Mouse (Mus musculus) midbrain, embryonic 11.5 days (tissue): ENCODE results near the gene Tuba8. TPM values are rescaled to one million over a fixed set of nuclear protein-coding genes. Genes with fewer than 3 reads are reported as not detected.

ENCODE experiments used
- ATAC-seq: fragments of 200-750 bp; cut with Nextera tagmentation; 2 replicates; pipeline ENCODE4 v1.8.0; 2017; ENCODE audit warnings: moderate TSS enrichment, moderate library complexity; ENCODE audit not compliant: low FRiP score
- DNase-seq: peaks from one replicate; pipeline ENCODE4 v3.0.0; 2015; ENCODE audit warnings: low spot score; ENCODE audit errors: missing footprints
- H3K27ac ChIP-seq: fragments of 300-500 bp; sonication (generic); 2 replicates; pipeline ENCODE4 v1.5.1; 2014; ENCODE audit warnings: low read depth, low read length
- H3K27me3 ChIP-seq: fragments of 300-500 bp; sonication (generic); 2 replicates; pipeline ENCODE4 v1.6.1; 2014; ENCODE audit warnings: mild to moderate bottlenecking, low read length, moderate library complexity, mixed read lengths; ENCODE audit not compliant: control insufficient read depth, insufficient read depth
- H3K36me3 ChIP-seq: fragments of 300-500 bp; sonication (generic); 2 replicates; pipeline ENCODE4 v1.6.1; 2014; ENCODE audit warnings: mild to moderate bottlenecking, low read length, moderate library complexity, mixed read lengths; ENCODE audit not compliant: control insufficient read depth, insufficient read depth
- H3K4me1 ChIP-seq: fragments of 300-500 bp; sonication (generic); 2 replicates; pipeline ENCODE4 v1.6.1; 2014; ENCODE audit warnings: low read length; ENCODE audit not compliant: control insufficient read depth, insufficient read depth
- H3K4me2 ChIP-seq: fragments of 300-500 bp; sonication (generic); 2 replicates; pipeline ENCODE4 v1.6.1; 2014; ENCODE audit warnings: mild to moderate bottlenecking, moderate library complexity
- H3K4me3 ChIP-seq: fragments of 300-500 bp; sonication (generic); 2 replicates; pipeline ENCODE4 v1.5.1; 2014; ENCODE audit warnings: low read depth, low read length
- H3K9ac ChIP-seq: fragments of 300-500 bp; sonication (generic); 2 replicates; pipeline ENCODE4 v1.6.1; 2014; ENCODE audit warnings: low read length
- H3K9me3 ChIP-seq: fragments of 300-500 bp; sonication (generic); 2 replicates; pipeline ENCODE4 v1.6.1; 2016; ENCODE audit warnings: low read length; ENCODE audit not compliant: control insufficient read depth
- whole genome bisulfite sequencing: fragments of 180-500 bp; shearing (Covaris S2); extraction: QIAGEN DNeasy Blood & Tissue Kit; methylation state at CpG from one replicate; pipeline ENCODE4 v1.1.7; 2014; 5-methylcytosine and 5-hydroxymethylcytosine counted together
- polyA plus RNA-seq: library from polyadenylated mRNA; unstranded; fragments of >200 nt; fragmentation: Nextera tagmentation; extraction: Ambion mirVana; gene quantifications from 2 replicates; pipeline ENCODE4 v1.2.1, GENCODE M21; 2014

Tuba8 gene
- polyA plus RNA-seq, 1 experiment from 2014 or later, result 0.51 TPM

- no peak overlapping the region for H3K4me2 ChIP-seq
- no peak overlapping the region for H3K9ac ChIP-seq
- ATAC-seq (no peak), DNase-seq (no peak)
- no peaks in the 10 kb centered on the region for H3K4me1 ChIP-seq
- H3K27me3 ChIP-seq, result no peaks in the 10 kb centered on the region
- no peak overlapping the region for H3K4me3 ChIP-seq
- 88% methylated on average over 8 of the region's 8 CpGs for WGBS
- H3K27ac ChIP-seq, result no peak overlapping the region
- H3K36me3 ChIP-seq, result no peaks in the 10 kb centered on the region
- H3K9me3 ChIP-seq, result no peaks in the 10 kb centered on the region
Measured at GRCm38 (mm10) chr6:121221876-121222597, 11.5 kb downstream of the Tuba8 start.

DNA sequence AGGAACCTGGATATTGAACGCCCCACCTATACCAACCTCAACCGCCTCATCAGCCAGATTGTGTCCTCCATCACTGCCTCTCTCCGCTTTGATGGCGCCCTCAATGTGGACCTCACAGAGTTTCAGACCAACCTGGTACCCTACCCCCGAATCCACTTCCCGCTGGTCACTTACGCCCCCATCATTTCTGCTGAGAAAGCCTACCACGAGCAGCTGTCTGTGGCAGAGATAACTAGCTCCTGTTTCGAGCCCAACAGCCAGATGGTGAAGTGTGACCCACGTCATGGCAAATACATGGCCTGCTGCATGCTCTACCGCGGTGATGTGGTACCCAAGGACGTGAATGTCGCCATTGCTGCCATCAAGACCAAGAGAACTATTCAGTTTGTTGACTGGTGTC is 12.5 kb downstream of the Tuba8 start:
- 94% methylated on average over 14 of the region's 14 CpGs for whole genome bisulfite sequencing

GRCm38 (mm10) chr6:121224067-121224466 is 13.6 kb downstream of the Tuba8 start:
- 71% methylated on average over 5 of the region's 5 CpGs for WGBS
- no peaks in the 10 kb centered on the region for H3K36me3 ChIP-seq
- H3K9me3 ChIP-seq, result no peaks in the 10 kb centered on the region
- H3K27me3 ChIP-seq, result no peaks in the 10 kb centered on the region
- ATAC-seq (no peak), DNase-seq (no peak)
- no peak overlapping the region for H3K4me3 ChIP-seq
- no peak overlapping the region for H3K27ac ChIP-seq
- H3K4me1 ChIP-seq, result no peaks in the 10 kb centered on the region
- H3K4me2 ChIP-seq, result no peak overlapping the region
- no peak overlapping the region for H3K9ac ChIP-seq

More for the DNA sequence above, 12.5 kb downstream of the Tuba8 start:
- Histone ChIP-seq H3K36me3 (no peaks in the 10 kb centered on the region), H3K9ac (no peak overlapping the region), H3K27me3 (no peaks in the 10 kb centered on the region), H3K4me2 (no peak overlapping the region), H3K9me3 (no peaks in the 10 kb centered on the region), H3K4me1 (no peaks in the 10 kb centered on the region), H3K27ac (no peak overlapping the region), H3K4me3 (no peak overlapping the region)
- no peak for DNase-seq
- no peak for ATAC-seq

- H3K27me3 ChIP-seq, result no peaks in the 10 kb centered on the region
- no peaks in the 10 kb centered on the region for H3K9me3 ChIP-seq
- H3K4me3 ChIP-seq, result no peak overlapping the region
- H3K36me3 ChIP-seq, result no peaks in the 10 kb centered on the region
- H3K4me2 ChIP-seq, result no peak overlapping the region
- no peak for DNase-seq
- ATAC-seq, result no peak
- H3K4me1 ChIP-seq, result no peaks in the 10 kb centered on the region
- H3K9ac ChIP-seq, result no peak overlapping the region
- H3K27ac ChIP-seq, result no peak overlapping the region
- WGBS, result 38% methylated on average over 6 of the region's 6 CpGs
Measured at GRCm38 (mm10) chr6:121224993-121225392, 14.5 kb downstream of the Tuba8 start.

DNA sequence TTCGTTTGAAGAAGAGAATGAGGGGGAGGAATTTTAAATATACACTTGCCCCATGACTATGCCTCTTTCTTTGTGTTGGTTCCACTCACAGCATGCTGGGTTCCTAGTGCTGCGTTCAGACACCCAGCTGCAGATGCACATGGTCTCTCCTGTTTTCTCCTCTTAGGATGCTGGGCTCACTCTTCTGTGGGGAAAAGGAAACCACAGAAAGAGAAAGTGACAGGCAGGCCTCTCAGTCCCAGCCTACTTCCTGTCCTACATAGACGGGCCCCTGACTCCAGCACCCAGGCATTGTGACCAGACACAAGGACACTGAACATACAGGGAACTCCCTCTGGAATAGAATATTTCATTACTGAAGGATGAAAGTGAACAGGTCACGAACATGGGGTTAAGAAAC is 15.5 kb downstream of the Tuba8 start:
- Histone ChIP-seq H3K36me3 (no peaks in the 10 kb centered on the region), H3K27ac (no peak overlapping the region), H3K4me2 (no peak overlapping the region), H3K4me1 (no peaks in the 10 kb centered on the region), H3K9me3 (no peaks in the 10 kb centered on the region), H3K27me3 (no peaks in the 10 kb centered on the region), H3K4me3 (no peak overlapping the region), H3K9ac (no peak overlapping the region)
- ATAC-seq (no peak), DNase-seq (no peak)
- 66% methylated on average over 4 of the region's 4 CpGs for WGBS

DNA sequence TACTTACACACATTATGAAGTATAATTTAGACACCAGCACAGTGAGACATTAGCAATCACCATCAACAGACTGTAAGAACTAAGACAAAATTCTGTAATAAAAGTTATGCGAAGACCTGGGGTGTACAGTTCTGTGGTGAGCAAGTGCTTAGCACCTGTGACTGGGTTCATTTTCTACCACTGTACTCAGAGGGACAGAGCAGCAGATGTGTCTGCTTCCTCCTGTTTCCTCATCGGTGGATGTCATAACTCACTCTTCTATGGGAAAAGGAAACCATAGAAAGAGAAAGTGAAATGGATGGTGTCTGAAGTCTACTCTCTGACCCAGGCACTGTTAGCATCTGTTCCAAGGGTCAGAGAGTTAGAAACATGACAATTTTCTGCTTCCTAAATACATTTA is 16.2 kb downstream of the Tuba8 start:
- 90% methylated on average over 2 of the region's 2 CpGs for WGBS
- Histone ChIP-seq H3K9me3 (no peaks in the 10 kb centered on the region), H3K27ac (no peak overlapping the region), H3K9ac (no peak overlapping the region), H3K4me2 (no peak overlapping the region), H3K4me3 (no peak overlapping the region), H3K27me3 (no peaks in the 10 kb centered on the region), H3K36me3 (no peaks in the 10 kb centered on the region), H3K4me1 (no peaks in the 10 kb centered on the region)
- no peak for DNase-seq
- ATAC-seq, result no peak

DNA sequence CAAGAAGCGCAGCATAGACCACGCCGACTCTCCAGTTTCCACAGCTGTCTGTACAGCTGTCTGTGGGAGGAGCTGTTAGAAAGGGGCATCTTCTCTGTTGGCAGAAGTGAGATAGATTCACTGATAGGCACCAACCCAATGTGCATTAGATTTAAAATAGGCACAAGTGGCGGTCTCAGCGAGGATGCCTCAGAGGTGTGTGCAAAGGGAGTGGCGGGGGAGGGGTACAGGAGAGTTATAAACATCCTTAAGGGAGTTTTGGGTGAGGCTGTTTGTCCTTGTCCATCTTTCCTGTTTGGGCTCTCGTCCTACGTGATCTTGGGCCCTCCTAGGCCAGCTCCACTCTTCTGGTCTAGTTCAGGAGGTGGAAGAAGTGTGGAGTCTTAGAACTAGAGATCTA is 17.9 kb downstream of the Tuba8 start:
- Histone ChIP-seq H3K9ac (no peak overlapping the region), H3K27ac (no peak overlapping the region), H3K9me3 (no peaks in the 10 kb centered on the region), H3K4me1 (no peaks in the 10 kb centered on the region), H3K4me3 (no peak overlapping the region), H3K36me3 (no peaks in the 10 kb centered on the region), H3K4me2 (no peak overlapping the region), H3K27me3 (no peaks in the 10 kb centered on the region)
- no peak for DNase-seq
- ATAC-seq, result no peak
- 74% methylated on average over 8 of the region's 8 CpGs for whole genome bisulfite sequencing

DNA sequence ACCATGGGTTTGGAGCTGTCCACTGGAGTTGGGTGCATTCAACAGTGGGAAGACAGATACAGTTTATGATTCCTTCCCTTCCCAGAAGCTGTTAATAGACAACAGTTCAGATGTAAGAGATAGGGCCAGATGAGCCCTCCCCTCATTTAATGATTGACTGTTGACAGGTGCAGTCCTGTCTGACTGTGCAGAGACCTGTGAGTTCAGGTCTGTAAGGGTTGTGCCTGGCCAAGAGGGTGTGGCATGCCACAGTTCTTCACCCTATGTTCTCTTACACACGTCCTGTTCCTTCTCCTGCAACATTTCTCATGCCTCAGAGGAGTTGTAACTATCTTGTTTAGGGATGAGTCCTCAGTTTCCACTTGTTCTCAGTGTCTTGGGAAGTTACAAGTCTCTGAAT is 22.2 kb downstream of the Tuba8 start:
- no peak for DNase-seq
- WGBS, result 59% methylated on average over 1 of the region's 1 CpGs

DNA sequence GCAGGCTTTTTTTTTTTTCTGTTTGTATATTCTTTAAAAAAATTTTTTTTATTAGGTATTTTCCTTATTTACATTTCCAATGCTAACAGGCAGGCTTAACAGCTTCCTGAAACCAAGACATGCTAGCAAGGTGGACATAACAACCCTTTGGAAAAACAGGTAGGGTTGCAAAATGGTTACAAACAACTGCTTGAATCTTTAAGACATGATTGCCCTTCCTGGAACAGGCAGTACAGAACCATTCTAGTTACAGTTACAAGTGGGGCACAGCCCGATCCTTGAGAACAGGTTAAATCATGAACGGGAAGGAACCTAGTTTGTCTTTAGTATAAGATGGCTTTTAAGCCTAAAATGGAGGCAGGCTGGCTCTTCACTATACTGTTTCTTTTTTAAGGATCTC is 25.9 kb downstream of the Tuba8 start:
- DNase-seq (no peak), ATAC-seq (no peak)
- Histone ChIP-seq H3K4me3 (no peak overlapping the region), H3K36me3 (no peaks in the 10 kb centered on the region), H3K27ac (no peak overlapping the region), H3K9ac (no peak overlapping the region), H3K4me2 (no peak overlapping the region), H3K4me1 (no peaks in the 10 kb centered on the region), H3K27me3 (no peaks in the 10 kb centered on the region), H3K9me3 (no peaks in the 10 kb centered on the region)
- 94% methylated on average over 2 of the region's 2 CpGs for WGBS

More for the DNA sequence above, 22.2 kb downstream of the Tuba8 start:
- H3K27me3 ChIP-seq, result no peaks in the 10 kb centered on the region
- no peak overlapping the region for H3K9ac ChIP-seq
- no peak overlapping the region for H3K4me2 ChIP-seq
- no peak for ATAC-seq
- no peaks in the 10 kb centered on the region for H3K36me3 ChIP-seq
- no peaks in the 10 kb centered on the region for H3K9me3 ChIP-seq
- H3K4me1 ChIP-seq, result no peaks in the 10 kb centered on the region
- H3K27ac ChIP-seq, result no peak overlapping the region
- H3K4me3 ChIP-seq, result no peak overlapping the region
